Mouse (Mus musculus): Measurements from ENCODE around the gene Macrod2. TPM values are rescaled to one million over a fixed set of nuclear protein-coding genes. Genes with fewer than 3 reads are reported as not detected.
A peak's percentile ranks its signal among the peaks of the same experiment; 100 is the strongest.

The Macrod2 gene
- total and polyA plus RNA-seq, 2 experiments from 2014 or later = 37.3 to 67.2 TPM

DNA sequence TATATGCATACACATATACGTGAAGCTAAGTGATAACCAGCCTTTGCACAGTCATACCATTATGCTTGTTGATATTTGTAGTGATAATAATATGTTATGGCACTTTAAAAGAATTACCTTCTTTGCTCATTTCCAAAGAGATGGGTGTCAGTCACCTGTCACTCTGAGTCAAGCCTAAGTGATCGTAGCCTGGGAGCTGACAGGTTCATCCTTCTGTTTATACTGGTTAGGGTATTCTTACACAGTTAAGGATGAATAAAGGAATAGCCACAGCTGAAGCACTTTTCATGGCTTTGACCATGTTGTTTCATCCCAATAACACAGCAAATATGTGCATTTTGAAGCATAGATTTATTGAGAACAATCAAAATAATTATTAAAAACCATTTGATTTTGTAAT is 274.7 kb downstream of the Macrod2 start:
- peak overlapping the region; percentile 81; the same call in 1 of the 2 replicates for H3K27ac ChIP-seq (ENCODE audit: low read depth, low read length)
- peak overlapping the region; percentile 53 for H3K4me3 ChIP-seq (ENCODE audit: low read depth, low read length)
- no peak for TF ChIP-seq CTCF (IDR thresholded peaks at IDR 0.05)
- peak overlapping the region; percentile 62 for H3K4me2 ChIP-seq (ENCODE audit: low read depth, low read length, poor library complexity, severe bottlenecking)
- ATAC-seq (ENCODE audit: low FRiP score) (no peak), DNase-seq (ENCODE audit: low spot score) (no peak)
- peak overlapping the region; percentile 50 for H3K9ac ChIP-seq (replicated peaks; ENCODE audit: low read length, poor library complexity, severe bottlenecking)
- H3K27me3 ChIP-seq (ENCODE audit: insufficient read depth, low read length) = no peaks in the 10 kb centered on the region
- peaks cover 7% of the 10 kb centered on the region; the same call in 1 of the 2 replicates for H3K4me1 ChIP-seq (ENCODE audit: insufficient read depth, low read length)
- no peaks in the 10 kb centered on the region for H3K9me3 ChIP-seq (ENCODE audit: low read length)
- H3K36me3 ChIP-seq (ENCODE audit: insufficient read depth, low read length) = no peaks in the 10 kb centered on the region
- WGBS = 18% methylated on average over 2 of the region's 2 CpGs

DNA sequence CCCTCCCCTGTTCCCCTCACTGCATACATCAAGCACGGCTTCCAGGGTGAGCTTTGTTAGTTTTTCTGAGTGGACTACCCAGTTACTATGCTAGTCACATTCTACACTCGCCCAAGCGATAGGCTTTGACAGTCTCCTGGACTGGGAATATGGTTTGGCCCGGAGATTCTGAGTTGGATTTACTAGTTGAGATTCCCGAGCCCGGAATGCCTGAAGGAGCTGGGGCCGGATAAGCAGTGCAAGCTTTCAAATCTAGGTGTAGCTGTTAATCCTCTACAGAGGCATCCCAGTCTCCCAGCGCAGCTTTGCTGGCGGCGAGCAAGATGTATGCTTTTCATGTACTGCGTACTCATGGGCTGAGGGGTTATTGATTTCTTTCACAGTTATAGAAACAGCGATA is 275.3 kb downstream of the Macrod2 start:
- Histone ChIP-seq H3K4me1 (ENCODE audit: insufficient read depth, low read length) (peaks cover 4% of the 10 kb centered on the region; the same call in 1 of the 2 replicates), H3K27ac (ENCODE audit: low read depth, low read length) (peak overlapping the region; percentile 81), H3K4me3 (ENCODE audit: low read depth, low read length) (peak overlapping the region; percentile 53), H3K4me2 (ENCODE audit: low read depth, low read length, poor library complexity, severe bottlenecking) (peak overlapping the region; percentile 62), H3K9ac (replicated peaks; ENCODE audit: low read length, poor library complexity, severe bottlenecking) (peak overlapping the region; percentile 50), H3K27me3 (ENCODE audit: insufficient read depth, low read length) (no peaks in the 10 kb centered on the region), H3K9me3 (ENCODE audit: low read length) (no peaks in the 10 kb centered on the region), H3K36me3 (ENCODE audit: insufficient read depth, low read length) (no peaks in the 10 kb centered on the region)
- TF ChIP-seq CTCF (IDR thresholded peaks at IDR 0.05) = peak; percentile 38; the same call in 1 of the 2 replicates
- under 1% methylated on average over 12 of the region's 12 CpGs for WGBS
- ATAC-seq (ENCODE audit: low FRiP score) = peak; percentile 44; the same call in 1 of the 2 replicates
- DNase-seq (ENCODE audit: low spot score) = peak; percentile 75

DNA sequence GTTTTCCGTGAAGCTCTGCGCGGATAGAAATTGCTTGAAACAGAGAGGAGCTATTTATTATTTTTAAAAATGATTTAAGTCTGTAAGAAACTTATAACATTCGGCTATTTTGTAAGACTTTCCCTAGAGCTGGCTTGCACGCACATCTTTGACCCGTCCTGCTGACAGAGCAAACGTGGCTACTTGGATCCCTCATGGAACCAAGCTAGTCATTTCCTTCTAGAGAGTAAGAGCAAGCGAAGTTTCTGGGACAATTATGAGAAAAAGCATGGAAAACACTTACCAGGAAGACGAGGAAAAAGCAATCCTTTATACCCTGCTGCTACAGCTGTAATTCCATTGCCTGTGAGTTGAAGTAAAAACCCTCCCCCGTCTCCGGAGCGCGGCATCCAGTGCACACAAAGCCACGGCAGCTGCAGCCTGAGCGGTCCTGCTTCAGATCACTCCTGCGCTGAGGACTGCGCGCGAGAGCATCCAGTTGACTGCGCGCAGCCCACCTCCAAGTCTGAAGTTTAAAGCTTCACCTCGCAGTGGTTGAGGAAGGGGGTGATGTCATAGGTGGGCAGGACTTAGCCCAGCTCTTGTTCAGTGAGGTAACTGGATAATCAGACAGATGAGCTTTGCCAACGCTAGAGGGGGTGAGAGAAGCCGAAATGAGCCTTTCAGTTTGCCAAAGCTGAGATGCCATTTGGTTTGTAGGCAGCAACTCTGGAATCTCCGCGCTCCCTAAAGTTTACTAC is 276.0 kb downstream of the Macrod2 start, which contains the start of gene Flrt3:
Gene Flrt3 (minus strand): TSS at position 507 of the 740 bp plus-strand sequence.
- Histone ChIP-seq H3K9me3 (ENCODE audit: low read length) (no peaks in the 10 kb centered on the region), H3K27me3 (ENCODE audit: insufficient read depth, low read length) (no peaks in the 10 kb centered on the region), H3K4me1 (ENCODE audit: insufficient read depth, low read length) (peaks cover 4% of the 10 kb centered on the region; the same call in 1 of the 2 replicates), H3K4me2 (ENCODE audit: low read depth, low read length, poor library complexity, severe bottlenecking) (peak within 1 kb of the TSS; percentile 62), H3K9ac (replicated peaks; ENCODE audit: low read length, poor library complexity, severe bottlenecking) (peak within 1 kb of the TSS; percentile 50), H3K4me3 (ENCODE audit: low read depth, low read length) (peak within 1 kb of the TSS; percentile 53), H3K27ac (ENCODE audit: low read depth, low read length) (peak within 1 kb of the TSS; percentile 81), H3K36me3 (ENCODE audit: insufficient read depth, low read length) (no peaks in the 10 kb centered on the region)
- DNase-seq (ENCODE audit: low spot score) (peak; percentile 98), ATAC-seq (ENCODE audit: low FRiP score) (peak; percentile 96)
- TF ChIP-seq CTCF (IDR thresholded peaks at IDR 0.05) = peak; percentile 93
- under 1% methylated on average over 26 of the region's 26 CpGs for WGBS

DNA sequence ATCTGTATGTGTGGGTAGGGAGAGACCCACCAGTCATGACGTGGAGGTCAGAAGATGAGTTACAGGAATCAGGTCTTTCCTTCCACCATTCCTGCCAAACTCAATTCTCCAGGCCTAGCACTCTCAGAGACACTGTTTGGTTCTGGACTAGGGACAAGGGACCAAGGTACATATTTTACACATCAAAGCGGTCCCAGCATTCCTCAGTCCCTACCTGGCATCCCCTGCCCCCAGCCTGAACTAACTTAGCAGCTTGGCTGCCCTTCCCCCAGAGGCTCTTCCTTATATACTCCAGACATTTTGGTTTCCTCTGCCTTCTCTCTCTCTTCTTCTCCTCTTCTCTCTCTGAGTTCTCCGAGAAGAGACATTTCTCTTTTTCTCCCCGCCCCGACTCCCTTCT is 278.4 kb downstream of the Macrod2 start:
- WGBS = 91% methylated on average over 5 of the region's 5 CpGs
- no peak overlapping the region for H3K4me3 ChIP-seq (ENCODE audit: low read depth, low read length)
- no peak overlapping the region for H3K4me2 ChIP-seq (ENCODE audit: low read depth, low read length, poor library complexity, severe bottlenecking)
- no peaks in the 10 kb centered on the region for H3K27me3 ChIP-seq (ENCODE audit: insufficient read depth, low read length)
- no peak overlapping the region for H3K27ac ChIP-seq (ENCODE audit: low read depth, low read length)
- no peaks in the 10 kb centered on the region for H3K36me3 ChIP-seq (ENCODE audit: insufficient read depth, low read length)
- no peak overlapping the region for H3K9ac ChIP-seq (replicated peaks; ENCODE audit: low read length, poor library complexity, severe bottlenecking)
- DNase-seq (ENCODE audit: low spot score) = no peak
- TF ChIP-seq CTCF (IDR thresholded peaks at IDR 0.05) = no peak
- no peak for ATAC-seq (ENCODE audit: low FRiP score)
- no peaks in the 10 kb centered on the region for H3K9me3 ChIP-seq (ENCODE audit: low read length)
- H3K4me1 ChIP-seq (ENCODE audit: insufficient read depth, low read length) = no peaks in the 10 kb centered on the region

DNA sequence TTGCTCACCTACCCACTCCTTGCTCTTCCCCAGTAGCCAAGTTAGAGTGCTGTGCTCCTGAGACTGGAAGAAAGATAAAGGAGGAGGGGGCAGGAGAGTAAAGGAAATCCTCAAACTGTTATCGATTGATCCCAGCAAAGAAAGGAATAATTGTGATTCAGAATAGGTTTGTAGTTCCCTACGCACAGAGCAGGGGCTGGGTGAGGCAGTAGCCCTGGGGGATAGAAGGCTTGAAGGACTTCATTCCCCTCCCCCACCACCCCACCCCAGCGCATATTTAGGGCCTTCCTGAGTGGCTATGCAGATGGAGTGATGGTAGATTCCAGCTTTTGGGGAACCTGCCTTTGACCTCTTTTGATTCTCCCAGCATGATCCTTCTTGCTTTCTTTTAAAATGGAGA is 281.6 kb downstream of the Macrod2 start:
- Histone ChIP-seq H3K9me3 (ENCODE audit: low read length) (no peaks in the 10 kb centered on the region), H3K9ac (replicated peaks; ENCODE audit: low read length, poor library complexity, severe bottlenecking) (no peak overlapping the region), H3K4me2 (ENCODE audit: low read depth, low read length, poor library complexity, severe bottlenecking) (no peak overlapping the region), H3K36me3 (ENCODE audit: insufficient read depth, low read length) (no peaks in the 10 kb centered on the region), H3K27ac (ENCODE audit: low read depth, low read length) (no peak overlapping the region), H3K27me3 (ENCODE audit: insufficient read depth, low read length) (no peaks in the 10 kb centered on the region), H3K4me3 (ENCODE audit: low read depth, low read length) (no peak overlapping the region), H3K4me1 (ENCODE audit: insufficient read depth, low read length) (no peaks in the 10 kb centered on the region)
- WGBS = 15% methylated on average over 3 of the region's 3 CpGs
- no peak for TF ChIP-seq CTCF (IDR thresholded peaks at IDR 0.05)
- DNase-seq (ENCODE audit: low spot score) = no peak
- ATAC-seq (ENCODE audit: low FRiP score) = no peak

DNA sequence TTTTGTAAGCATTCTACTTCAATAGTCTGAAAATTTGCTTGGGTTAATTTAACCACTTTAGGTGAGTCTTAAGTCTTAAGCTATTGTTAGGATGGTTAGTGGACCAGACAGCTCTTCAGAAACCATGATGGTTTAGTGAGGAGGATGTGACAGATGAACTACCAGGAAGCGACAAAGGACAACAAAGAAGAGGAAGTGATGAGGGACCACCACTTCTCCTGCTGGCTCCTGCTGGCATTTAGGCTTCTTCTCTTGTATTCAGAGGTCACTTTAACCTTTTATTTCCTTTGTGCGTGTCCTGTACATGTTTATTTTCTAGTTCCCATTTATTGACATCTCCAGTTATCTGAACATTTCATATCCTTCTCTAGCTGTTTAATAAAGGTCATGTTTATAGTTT is 295.8 kb downstream of the Macrod2 start:
- no peak overlapping the region for H3K27ac ChIP-seq (ENCODE audit: low read depth, low read length)
- ATAC-seq (ENCODE audit: low FRiP score) (no peak), DNase-seq (ENCODE audit: low spot score) (no peak)
- H3K4me3 ChIP-seq (ENCODE audit: low read depth, low read length) = no peak overlapping the region
- H3K4me1 ChIP-seq (ENCODE audit: insufficient read depth, low read length) = no peaks in the 10 kb centered on the region
- no peaks in the 10 kb centered on the region for H3K27me3 ChIP-seq (ENCODE audit: insufficient read depth, low read length)
- H3K9ac ChIP-seq (replicated peaks; ENCODE audit: low read length, poor library complexity, severe bottlenecking) = no peak overlapping the region
- H3K9me3 ChIP-seq (ENCODE audit: low read length) = no peaks in the 10 kb centered on the region
- TF ChIP-seq CTCF (IDR thresholded peaks at IDR 0.05) = no peak
- 83% methylated on average over 2 of the region's 2 CpGs for WGBS
- H3K36me3 ChIP-seq (ENCODE audit: insufficient read depth, low read length) = no peaks in the 10 kb centered on the region
- no peak overlapping the region for H3K4me2 ChIP-seq (ENCODE audit: low read depth, low read length, poor library complexity, severe bottlenecking)

All from midbrain, postnatal 0 days (tissue).